Mouse (Mus musculus): ENCODE results near the gene Srebf2. TPM values are rescaled to one million over a fixed set of nuclear protein-coding genes. Genes with fewer than 3 reads are reported as not detected.

The Srebf2 gene
- 45.6 TPM for polyA plus RNA-seq (2014; fragmentation: Illumina TruSeq; extraction: RNeasy Lipid Tissue Mini Kit (QIAGEN cat#74804); ENCODE audit: insufficient read depth, low read depth, low replicate concordance)

GRCm38 (mm10) chr15:82146770-82147610, at the start of gene Srebf2:
TSS of gene Srebf2 (plus strand) at chr15:82147181.

DNA sequence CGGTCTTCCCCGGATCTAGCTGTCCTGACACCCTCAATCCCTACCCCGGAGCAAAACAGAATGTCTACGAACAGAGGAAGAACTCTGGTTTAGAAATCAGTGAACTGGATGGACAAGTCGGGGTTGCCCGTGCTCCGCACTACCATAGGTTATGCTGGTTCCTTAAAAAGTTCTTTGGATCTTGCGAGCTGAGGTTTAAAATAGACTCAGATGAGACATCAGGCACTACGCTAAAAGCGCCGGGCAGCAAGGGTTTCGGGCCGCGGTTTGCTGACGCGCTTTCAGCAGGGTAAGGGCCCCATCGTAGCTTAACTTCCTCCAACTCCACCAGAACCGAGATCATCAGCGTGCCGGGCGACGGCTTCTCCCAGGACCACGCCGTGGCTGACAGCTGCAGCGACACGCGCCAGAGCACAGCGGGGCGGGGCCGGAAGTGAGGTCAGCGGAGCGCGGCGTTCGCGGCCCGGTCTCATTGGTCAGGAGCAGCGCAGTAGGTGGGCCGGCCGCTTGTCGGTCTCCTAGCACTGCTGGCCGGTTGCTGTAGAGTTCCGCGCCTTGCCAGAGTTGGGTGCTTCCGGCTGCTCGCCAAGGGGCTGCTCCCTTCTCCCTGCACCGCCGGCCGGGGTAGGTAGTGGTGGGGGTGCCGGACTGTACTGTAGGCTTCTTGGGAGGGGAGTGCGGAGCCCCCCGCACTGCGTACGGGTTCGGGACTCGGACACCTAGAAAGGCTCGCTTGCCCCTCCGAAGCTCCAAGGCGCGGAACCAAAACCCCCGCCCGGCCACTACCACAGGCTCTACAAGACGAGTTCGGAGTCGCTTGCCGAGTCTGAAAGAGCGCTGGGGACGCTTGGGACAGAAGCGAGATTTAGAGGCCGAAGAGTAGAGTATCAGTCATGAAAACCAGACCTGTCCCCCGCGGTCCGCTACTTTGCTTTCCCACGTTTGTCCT, 19.3 kb upstream of the Srebf2 start, which contains the start of gene Ccdc134:
Gene Ccdc134, plus strand, starts transcription at position 497 of the 949 bp plus-strand sequence.

GRCm38 (mm10) chr15:82212752-82213063, 65.7 kb downstream of the Srebf2 start, which contains the start of gene Shisa8:
TSS of gene Shisa8 (minus strand) at chr15:82212815.

GRCm38 (mm10) chr15:82223657-82224601, 76.9 kb downstream of the Srebf2 start, which contains the start of gene Tnfrsf13c:
TSS of gene Tnfrsf13c (minus strand) at chr15:82224369.

DNA sequence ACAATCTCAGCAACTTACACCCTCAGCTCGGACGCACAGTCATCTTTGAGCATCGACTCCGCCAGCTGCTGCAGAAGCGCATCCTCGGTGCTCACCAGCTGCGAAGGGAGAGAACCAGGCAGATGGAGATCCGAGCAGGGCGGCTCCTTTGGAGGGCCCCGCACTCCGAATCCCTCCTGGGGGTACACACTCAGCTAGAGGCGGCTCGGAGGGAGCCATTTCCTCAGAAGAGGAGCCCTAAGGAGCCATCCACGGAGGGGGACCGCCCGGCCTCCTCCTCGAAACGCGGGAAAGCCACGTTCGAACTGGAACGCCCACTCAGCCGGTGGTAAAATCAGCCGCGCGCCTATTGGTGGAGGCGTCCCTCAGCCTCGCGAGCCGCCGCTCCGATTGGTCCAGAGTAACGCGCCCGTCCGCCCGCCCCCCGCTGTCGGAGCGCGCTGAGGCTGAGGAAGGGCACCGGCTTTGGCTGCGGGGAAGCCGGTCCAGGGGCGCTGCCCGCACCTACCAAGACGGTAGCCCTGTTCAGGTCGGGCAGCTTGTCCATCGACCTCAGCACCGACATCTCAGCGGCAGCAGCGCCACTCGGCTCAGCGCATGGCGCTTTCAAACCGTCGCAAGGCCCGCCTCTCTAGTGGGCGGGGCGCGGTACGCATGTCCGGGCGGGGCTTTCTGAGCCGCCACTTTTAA, 97.3 kb downstream of the Srebf2 start, which contains the start of gene Cenpm:
Gene Cenpm, minus strand, starts transcription at position 634 of the 690 bp plus-strand sequence.

DNA sequence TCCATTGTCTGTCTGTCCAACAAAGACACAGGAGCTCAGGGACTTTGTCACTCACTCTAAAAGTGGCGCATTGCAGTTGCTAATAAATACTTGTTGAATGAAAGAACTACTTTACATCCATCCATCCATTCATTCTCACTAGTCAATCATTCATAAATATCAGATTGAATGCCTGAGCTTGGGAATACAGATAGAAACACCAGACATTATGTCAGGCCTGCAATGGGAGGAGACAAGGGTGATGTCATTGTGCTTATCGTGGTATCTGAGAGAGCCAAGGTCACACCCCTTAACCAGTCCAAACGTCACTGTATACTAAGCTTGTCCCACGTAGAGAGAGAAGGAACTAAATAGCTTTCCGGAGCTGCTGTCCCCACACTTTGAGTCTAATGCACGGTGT, 105.1 kb downstream of the Srebf2 start, which contains the start of gene 1500009C09Rik:
Gene 1500009C09Rik, plus strand, starts transcription at position 301 of the 400 bp plus-strand sequence.

Other genes starting within 250 kb of the Srebf2 start
- gene Polr3h, start 220.9 kb upstream of the Srebf2 start, polyA plus RNA-seq (2014; fragmentation: Illumina TruSeq; extraction: RNeasy Lipid Tissue Mini Kit (QIAGEN cat#74804); ENCODE audit: insufficient read depth, low read depth, low replicate concordance): 10.8 TPM
- gene Csdc2, start 210.4 kb upstream of the Srebf2 start, polyA plus RNA-seq (2014; fragmentation: Illumina TruSeq; extraction: RNeasy Lipid Tissue Mini Kit (QIAGEN cat#74804); ENCODE audit: insufficient read depth, low read depth, low replicate concordance): 3.1 TPM
- gene Pmm1, start 186.3 kb upstream of the Srebf2 start, polyA plus RNA-seq (2014; fragmentation: Illumina TruSeq; extraction: RNeasy Lipid Tissue Mini Kit (QIAGEN cat#74804); ENCODE audit: insufficient read depth, low read depth, low replicate concordance): 27.0 TPM
- gene 1700029P11Rik, start 166.6 kb upstream of the Srebf2 start, polyA plus RNA-seq (2014; fragmentation: Illumina TruSeq; extraction: RNeasy Lipid Tissue Mini Kit (QIAGEN cat#74804); ENCODE audit: insufficient read depth, low read depth, low replicate concordance): not detected
- 16.5 TPM for gene Xrcc6, start 159.3 kb upstream of the Srebf2 start, polyA plus RNA-seq (2014; fragmentation: Illumina TruSeq; extraction: RNeasy Lipid Tissue Mini Kit (QIAGEN cat#74804); ENCODE audit: insufficient read depth, low read depth, low replicate concordance)
- gene Desi1, start 113.3 kb upstream of the Srebf2 start, polyA plus RNA-seq (2014; fragmentation: Illumina TruSeq; extraction: RNeasy Lipid Tissue Mini Kit (QIAGEN cat#74804); ENCODE audit: insufficient read depth, low read depth, low replicate concordance): 16.9 TPM
- gene Snu13, start 99.6 kb upstream of the Srebf2 start, polyA plus RNA-seq (2014; fragmentation: Illumina TruSeq; extraction: RNeasy Lipid Tissue Mini Kit (QIAGEN cat#74804); ENCODE audit: insufficient read depth, low read depth, low replicate concordance): 153 TPM
- not detected for gene 4930407I10Rik, start 88.0 kb upstream of the Srebf2 start, polyA plus RNA-seq (2014; fragmentation: Illumina TruSeq; extraction: RNeasy Lipid Tissue Mini Kit (QIAGEN cat#74804); ENCODE audit: insufficient read depth, low read depth, low replicate concordance)
- gene Mei1, start 77.2 kb upstream of the Srebf2 start, polyA plus RNA-seq (2014; fragmentation: Illumina TruSeq; extraction: RNeasy Lipid Tissue Mini Kit (QIAGEN cat#74804); ENCODE audit: insufficient read depth, low read depth, low replicate concordance): not detected
- 10.0 TPM for gene Ccdc134, start 19.3 kb upstream of the Srebf2 start, polyA plus RNA-seq (2014; fragmentation: Illumina TruSeq; extraction: RNeasy Lipid Tissue Mini Kit (QIAGEN cat#74804); ENCODE audit: insufficient read depth, low read depth, low replicate concordance)
- gene Shisa8, start 65.6 kb downstream of the Srebf2 start, polyA plus RNA-seq (2014; fragmentation: Illumina TruSeq; extraction: RNeasy Lipid Tissue Mini Kit (QIAGEN cat#74804); ENCODE audit: insufficient read depth, low read depth, low replicate concordance): not detected
- gene Tnfrsf13c, start 77.2 kb downstream of the Srebf2 start, polyA plus RNA-seq (2014; fragmentation: Illumina TruSeq; extraction: RNeasy Lipid Tissue Mini Kit (QIAGEN cat#74804); ENCODE audit: insufficient read depth, low read depth, low replicate concordance): 5.0 TPM
- gene Cenpm, start 97.6 kb downstream of the Srebf2 start, polyA plus RNA-seq (2014; fragmentation: Illumina TruSeq; extraction: RNeasy Lipid Tissue Mini Kit (QIAGEN cat#74804); ENCODE audit: insufficient read depth, low read depth, low replicate concordance): not detected
- not detected for gene 1500009C09Rik, start 105.2 kb downstream of the Srebf2 start, polyA plus RNA-seq (2014; fragmentation: Illumina TruSeq; extraction: RNeasy Lipid Tissue Mini Kit (QIAGEN cat#74804); ENCODE audit: insufficient read depth, low read depth, low replicate concordance)
- 0.72 TPM for gene Sept3, start 127.7 kb downstream of the Srebf2 start, polyA plus RNA-seq (2014; fragmentation: Illumina TruSeq; extraction: RNeasy Lipid Tissue Mini Kit (QIAGEN cat#74804); ENCODE audit: insufficient read depth, low read depth, low replicate concordance)
- gene Wbp2nl, start 151.8 kb downstream of the Srebf2 start, polyA plus RNA-seq (2014; fragmentation: Illumina TruSeq; extraction: RNeasy Lipid Tissue Mini Kit (QIAGEN cat#74804); ENCODE audit: insufficient read depth, low read depth, low replicate concordance): not detected
- 62.8 TPM for gene Naga, start 191.7 kb downstream of the Srebf2 start, polyA plus RNA-seq (2014; fragmentation: Illumina TruSeq; extraction: RNeasy Lipid Tissue Mini Kit (QIAGEN cat#74804); ENCODE audit: insufficient read depth, low read depth, low replicate concordance)
- gene Pheta2, start 191.8 kb downstream of the Srebf2 start, polyA plus RNA-seq (2014; fragmentation: Illumina TruSeq; extraction: RNeasy Lipid Tissue Mini Kit (QIAGEN cat#74804); ENCODE audit: insufficient read depth, low read depth, low replicate concordance): 1.3 TPM
- gene Smdt1, start 191.8 kb downstream of the Srebf2 start, polyA plus RNA-seq (2014; fragmentation: Illumina TruSeq; extraction: RNeasy Lipid Tissue Mini Kit (QIAGEN cat#74804); ENCODE audit: insufficient read depth, low read depth, low replicate concordance): 231 TPM
- gene Ndufa6, start 207.1 kb downstream of the Srebf2 start, polyA plus RNA-seq (2014; fragmentation: Illumina TruSeq; extraction: RNeasy Lipid Tissue Mini Kit (QIAGEN cat#74804); ENCODE audit: insufficient read depth, low read depth, low replicate concordance): 285 TPM
- 29.1 TPM for gene Cyp2d22, start 233.1 kb downstream of the Srebf2 start, polyA plus RNA-seq (2014; fragmentation: Illumina TruSeq; extraction: RNeasy Lipid Tissue Mini Kit (QIAGEN cat#74804); ENCODE audit: insufficient read depth, low read depth, low replicate concordance)
- gene Cyp2d11, start 246.8 kb downstream of the Srebf2 start, polyA plus RNA-seq (2014; fragmentation: Illumina TruSeq; extraction: RNeasy Lipid Tissue Mini Kit (QIAGEN cat#74804); ENCODE audit: insufficient read depth, low read depth, low replicate concordance): not detected

All from lung, adult 10 weeks (tissue).